Mouse (Mus musculus) ES-CJ7 (cell line): ENCODE measurements around the gene Lexm.

Source experiments
- DNase-seq: peaks from one replicate; pipeline ENCODE4 v3.0.0; 2011; ENCODE audit warnings: low read depth, low spot score

Lexm gene

GRCm38 (mm10) chr4:106545817-106546373 is 71.1 kb downstream of the Lexm start:
- DNase-seq, result no peak

- DNase-seq, result no peak
Measured at GRCm38 (mm10) chr4:106542211-106542610, 74.8 kb downstream of the Lexm start.

GRCm38 (mm10) chr4:106541491-106541890 is 75.5 kb downstream of the Lexm start:
- no peak for DNase-seq
